Mouse (Mus musculus) brain, embryonic 14.5 days (tissue): Measurements from ENCODE around the gene Creb5. TPM values are rescaled to one million over a fixed set of nuclear protein-coding genes. Genes with fewer than 3 reads are reported as not detected.

Experiments
- DNase-seq: peaks from one replicate; pipeline ENCODE4 v3.0.0-alpha.2; 2011; ENCODE audit warnings: low read depth
- CTCF ChIP-seq: fragments of 200-500 bp; IDR thresholded peaks from 2 replicates; pipeline ENCODE4 v1.5.1; 2012; ENCODE audit warnings: inconsistent platforms, mild to moderate bottlenecking, moderate library complexity, borderline replicate concordance; ENCODE audit not compliant: insufficient read depth, insufficient read length; ENCODE audit errors: extremely low read depth
- POLR2A ChIP-seq: fragments of 200-500 bp; IDR thresholded peaks from 2 replicates; pipeline ENCODE4 v1.6.1; 2012; ENCODE audit warnings: mild to moderate bottlenecking, inconsistent platforms, borderline replicate concordance; ENCODE audit not compliant: poor library complexity, insufficient read depth, insufficient read length, severe bottlenecking; ENCODE audit errors: extremely low read depth
- polyA plus RNA-seq: library from polyadenylated mRNA; depleted of rRNA; stranded (reverse); fragments of >200 nt; gene quantifications from 2 replicates; pipeline ENCODE4 v1.2.3, GENCODE M21; 2012

Creb5 gene
- polyA plus RNA-seq, 1 experiment: 3.9 TPM

- DNase-seq: peak; percentile 60
These were observed 369.4 kb downstream of the Creb5 start for GRCm38 (mm10) chr6:53656466-53656865.

DNA sequence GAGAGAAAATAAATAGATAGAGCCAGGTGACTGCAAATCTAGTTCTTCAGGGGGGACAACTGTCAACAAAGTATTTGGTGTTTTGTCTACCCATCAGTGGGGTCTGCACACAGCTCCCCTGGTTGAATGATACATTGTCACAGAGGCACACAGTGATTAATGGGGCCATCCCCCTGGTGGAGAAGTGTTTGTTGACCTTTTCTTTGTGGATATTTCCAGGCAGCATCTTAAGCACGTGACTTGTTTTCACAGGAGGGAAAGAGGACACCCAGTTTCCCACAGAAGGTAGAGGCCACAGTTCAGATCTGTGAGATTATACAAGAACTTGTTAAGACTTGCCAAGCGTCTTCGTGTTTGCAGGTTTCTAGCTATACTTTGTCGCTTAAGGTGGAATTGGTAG, 370.4 kb downstream of the Creb5 start:
- DNase-seq: no peak
- TF ChIP-seq CTCF: no peak
- TF ChIP-seq POLR2A: no peak

More at GRCm38 (mm10) chr6:53656466-53656865, 369.4 kb downstream of the Creb5 start:
- no peak for TF ChIP-seq POLR2A

- TF ChIP-seq CTCF (no peak), POLR2A (no peak)
- peak; percentile 94 for DNase-seq
These were observed 376.1 kb downstream of the Creb5 start for GRCm38 (mm10) chr6:53662858-53663833.

GRCm38 (mm10) chr6:53664759-53665158, 377.7 kb downstream of the Creb5 start:
- DNase-seq: no peak
- TF ChIP-seq POLR2A: no peak
- TF ChIP-seq CTCF: no peak

DNA sequence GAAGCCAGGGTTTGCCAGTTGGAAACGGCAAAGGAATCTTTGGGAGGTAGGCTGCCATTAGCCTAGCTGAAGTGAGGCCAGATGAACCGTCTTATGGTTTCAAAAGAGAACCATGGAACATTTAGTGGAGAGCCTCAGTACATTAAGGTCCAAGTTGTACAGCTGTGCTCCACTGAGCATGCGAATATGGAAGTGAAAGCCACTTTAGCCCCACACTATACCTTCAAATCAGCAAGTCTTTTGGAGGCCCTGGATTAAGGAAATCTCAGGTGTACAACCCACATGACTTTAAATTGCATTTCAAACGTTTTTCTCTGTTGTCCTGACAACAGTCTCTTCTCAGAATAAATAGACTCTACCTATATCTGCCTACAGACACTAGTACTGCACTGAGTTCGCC, 379.4 kb downstream of the Creb5 start:
- TF ChIP-seq CTCF (no peak), POLR2A (no peak)
- no peak for DNase-seq

DNA sequence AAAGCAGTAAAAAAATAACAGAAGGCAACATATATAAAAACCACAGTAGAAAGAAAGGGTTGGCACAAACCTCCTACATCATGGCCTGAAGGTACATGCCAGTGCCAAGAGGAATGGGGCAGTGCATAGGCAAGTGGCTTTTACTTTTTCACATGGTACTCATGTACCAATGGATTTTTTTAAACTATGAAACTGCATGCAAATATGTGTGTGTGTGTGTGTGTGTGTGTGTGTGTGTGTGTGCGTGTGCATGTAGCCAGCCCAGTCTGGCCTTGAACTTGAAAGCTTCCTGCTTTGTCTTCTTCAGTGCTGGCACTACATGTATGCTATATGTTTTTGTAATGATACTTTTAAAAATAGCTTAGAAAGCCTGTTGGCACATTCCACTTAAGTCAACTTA, 391.2 kb downstream of the Creb5 start:
- TF ChIP-seq POLR2A: no peak
- no peak for TF ChIP-seq CTCF
- DNase-seq: no peak

- DNase-seq: no peak
- no peak for TF ChIP-seq POLR2A
- TF ChIP-seq CTCF: no peak
These were observed 393.0 kb downstream of the Creb5 start for GRCm38 (mm10) chr6:53680046-53680445.

DNA sequence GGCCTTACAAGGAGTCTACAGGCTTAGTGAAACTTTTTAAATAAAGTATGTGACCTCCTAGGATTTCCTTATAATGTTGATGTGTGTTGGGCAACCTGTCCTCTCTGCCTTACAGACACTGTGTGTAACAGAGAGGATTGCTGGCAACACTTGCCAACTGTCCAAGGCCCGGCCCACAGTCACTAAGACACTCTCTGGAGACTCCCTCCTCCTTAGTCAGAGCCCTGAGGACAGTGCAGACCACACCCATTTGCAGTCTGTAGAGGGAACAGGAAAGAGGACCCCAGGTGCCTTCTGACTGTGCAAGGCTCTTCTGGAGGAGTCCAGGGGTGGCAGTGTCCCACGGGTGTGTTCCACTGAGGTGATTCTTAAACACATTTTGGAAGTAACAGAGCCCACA, 397.3 kb downstream of the Creb5 start:
- DNase-seq: no peak
- TF ChIP-seq CTCF (no peak), POLR2A (no peak)

GRCm38 (mm10) chr6:53685323-53685722, 398.3 kb downstream of the Creb5 start:
- no peak for TF ChIP-seq CTCF
- TF ChIP-seq POLR2A: no peak
- no peak for DNase-seq

DNA sequence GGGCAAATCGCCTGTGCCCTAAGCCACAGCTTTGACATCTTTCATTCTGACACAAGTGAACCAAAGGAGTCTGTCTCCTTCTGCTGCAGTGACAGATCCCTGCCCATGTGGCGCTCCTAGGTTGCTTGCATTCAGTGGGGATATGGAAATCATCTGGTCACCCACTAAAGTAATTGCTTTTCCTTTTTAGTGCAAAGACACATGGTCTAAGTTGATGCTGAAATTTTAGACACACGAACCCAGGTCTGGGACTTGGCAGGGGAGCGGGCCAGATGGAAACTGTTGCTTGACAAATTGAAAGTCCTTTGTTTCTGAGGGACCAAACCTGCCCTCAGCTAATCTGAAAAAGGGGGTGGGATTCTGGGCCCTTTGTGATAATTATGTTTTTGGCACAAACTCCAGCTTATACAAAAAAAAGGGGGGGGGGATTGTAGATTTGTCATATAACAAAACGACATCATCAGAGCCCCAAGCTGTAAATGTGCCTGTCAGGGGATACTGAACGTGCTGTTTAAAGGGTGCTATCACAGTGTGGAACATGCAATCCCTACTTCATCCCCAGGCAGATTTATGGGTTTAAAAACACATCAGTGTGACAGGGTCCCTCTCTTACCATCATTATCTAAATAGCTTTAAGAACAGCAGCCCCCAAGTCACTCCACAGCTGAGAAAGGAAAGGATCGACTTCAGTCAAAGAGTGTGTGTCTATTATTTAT, 401.9 kb downstream of the Creb5 start:
- TF ChIP-seq CTCF: no peak
- TF ChIP-seq POLR2A: no peak
- peak; percentile 80 for DNase-seq

DNA sequence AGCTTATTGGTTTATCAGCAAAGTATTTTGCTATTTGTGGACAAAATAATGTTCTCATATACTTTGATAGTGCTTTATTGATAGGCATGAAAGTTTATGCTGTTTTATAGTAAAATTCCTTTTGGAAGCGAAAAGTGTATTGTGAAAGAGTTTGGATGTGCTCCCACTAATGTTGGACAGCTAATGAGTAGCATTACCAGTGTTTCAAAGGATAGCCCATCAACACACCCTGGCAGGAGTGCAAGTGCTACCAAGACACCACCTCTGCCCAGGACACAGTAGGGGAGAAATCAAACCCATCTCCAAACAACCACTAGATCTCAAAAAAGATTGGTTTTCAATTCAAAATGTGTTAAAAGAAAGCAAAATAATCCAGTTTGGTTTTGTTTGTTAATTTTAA, 403.9 kb downstream of the Creb5 start:
- DNase-seq: no peak
- TF ChIP-seq CTCF: no peak
- TF ChIP-seq POLR2A: no peak
